Mouse (Mus musculus) gastrocnemius, postnatal 36 days (tissue): Measurements from ENCODE around the gene Wdr20. TPM values are rescaled to one million over a fixed set of nuclear protein-coding genes. Genes with fewer than 3 reads are reported as not detected.

Experiments
- DNase-seq, 2 experiments: peaks; one replicate each; pipeline ENCODE4 v3.0.0; 2022
- intact Hi-C: fragments of 180-260 bp; cut with DNase I; formaldehyde crosslinking; loops from one replicate; pipeline ENCODE4 v1.15.1; 2025
- total RNA-seq, 2 experiments: library from RNA; stranded (reverse); gene quantifications; 2 replicates each; pipeline ENCODE4 v1.2.3; 2021

Gene Wdr20
- total RNA-seq, 2 experiments from 2014 or later, result 15.7 to 15.9 TPM

DNA sequence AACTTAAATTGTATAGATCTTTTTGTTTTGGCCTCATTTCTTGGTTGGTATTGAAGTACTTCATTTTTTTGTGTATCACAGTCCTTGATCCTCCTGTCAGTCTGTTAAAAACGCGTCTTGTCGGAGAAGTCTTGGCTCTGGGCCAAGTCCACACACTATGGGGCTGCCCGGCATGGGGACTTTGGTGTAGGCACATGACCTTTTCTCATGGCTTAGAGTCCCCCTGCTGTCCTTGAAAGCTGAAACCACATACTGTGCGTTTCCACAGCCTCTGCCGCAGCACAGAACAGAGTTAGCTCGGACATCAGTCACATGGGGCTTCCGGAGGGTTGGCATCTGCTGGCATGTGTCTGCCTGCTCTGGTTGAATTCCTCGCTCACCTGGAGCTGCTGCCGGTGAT, 66.5 kb downstream of the Wdr20 start:
- DNase-seq, result no peak
- intact Hi-C loops, result no loop called here

GRCm38 (mm10) chr12:110806301-110806970, 68.7 kb downstream of the Wdr20 start:
- no peak for DNase-seq

GRCm38 (mm10) chr12:110808430-110808829, 70.7 kb downstream of the Wdr20 start:
- no peak for DNase-seq
- intact Hi-C loops, result loop anchor here (5.0 kb wide), 1 partner anchor 71 kb away; the partner anchor contains the start of gene Wdr20

More at GRCm38 (mm10) chr12:110806301-110806970, 68.7 kb downstream of the Wdr20 start:
- intact Hi-C loops, result loop anchor here (5.0 kb wide), 1 partner anchor 69 kb away; the partner anchor contains the start of gene Wdr20

DNA sequence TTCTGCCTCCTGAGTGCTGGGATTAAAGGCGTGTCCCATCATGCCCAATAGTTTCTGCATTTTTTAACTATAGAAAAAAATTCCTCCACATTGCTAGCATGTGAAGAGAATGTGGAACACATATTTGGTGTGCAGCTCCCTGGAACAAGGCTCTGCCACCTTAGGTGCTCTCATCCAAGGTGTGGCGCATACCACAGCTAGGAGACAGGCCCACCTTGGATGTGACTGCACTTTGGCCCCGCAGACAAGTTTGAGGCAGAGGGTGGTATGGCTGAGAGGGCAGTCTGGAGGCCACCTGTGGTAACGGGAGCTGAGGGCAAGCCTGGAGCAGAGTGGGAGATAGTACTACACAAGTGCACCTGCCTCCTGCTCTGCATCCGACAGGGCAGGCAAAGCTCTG, 71.1 kb downstream of the Wdr20 start:
- DNase-seq, result no peak
- intact Hi-C loops, result loop anchor here (5.0 kb wide), 1 partner anchor 72 kb away; the partner anchor contains the start of gene Wdr20

- intact Hi-C loops, result loop anchor here (10.0 kb wide), 1 partner anchor 388 kb away; no protein-coding TSS in a partner anchor
Observed at GRCm38 (mm10) chr12:110813132-110813531, 75.4 kb downstream of the Wdr20 start.

DNA sequence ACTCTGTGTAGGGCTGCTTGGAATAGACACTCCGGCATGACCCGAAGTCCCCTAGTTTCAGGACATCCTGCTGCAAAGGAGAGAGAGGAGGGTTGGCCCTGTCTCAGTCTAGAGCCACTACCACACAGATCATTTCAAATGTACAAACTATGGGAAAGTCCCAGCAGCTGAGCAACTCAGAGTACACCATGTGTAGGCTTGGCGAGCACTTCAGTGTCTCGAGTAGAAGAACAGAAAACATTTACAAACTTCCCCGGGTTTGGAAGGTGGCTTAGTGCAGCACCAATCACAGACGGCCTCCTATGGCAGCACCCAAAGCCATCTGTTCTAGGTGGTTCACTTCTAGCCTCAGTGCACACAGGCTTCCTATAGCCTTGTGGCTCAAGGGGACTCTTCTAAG, 75.9 kb downstream of the Wdr20 start:
- intact Hi-C loops, result loop anchor here (10.0 kb wide), 1 partner anchor 389 kb away; no protein-coding TSS in a partner anchor
- DNase-seq, result no peak

More at GRCm38 (mm10) chr12:110813132-110813531, 75.4 kb downstream of the Wdr20 start:
- DNase-seq, result no peak

- intact Hi-C loops, result loop anchor here (10.0 kb wide), 1 partner anchor 390 kb away; no protein-coding TSS in a partner anchor
- no peak for DNase-seq
Observed at GRCm38 (mm10) chr12:110814924-110815323, 77.2 kb downstream of the Wdr20 start.

DNA sequence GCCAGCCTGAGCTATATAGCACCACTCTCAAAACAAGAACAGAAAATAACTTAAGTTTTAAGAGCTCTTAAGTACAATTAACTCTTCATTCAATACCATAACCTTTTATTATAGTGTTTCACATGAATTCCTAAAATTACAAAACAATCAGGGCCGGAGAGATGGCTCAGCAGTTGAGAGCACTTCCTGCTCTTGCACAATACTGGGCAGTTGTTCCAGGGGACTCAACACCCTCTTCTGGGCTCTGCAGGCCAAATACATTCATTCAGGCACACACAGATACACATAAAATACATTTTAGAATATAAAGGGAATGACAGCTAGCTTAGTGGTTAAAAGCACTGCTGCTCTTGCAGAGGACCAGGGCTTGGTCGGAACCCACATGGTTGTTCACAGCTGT, 79.1 kb downstream of the Wdr20 start:
- no peak for DNase-seq
- intact Hi-C loops, result loop anchor here (10.0 kb wide), 1 partner anchor 392 kb away; no protein-coding TSS in a partner anchor

GRCm38 (mm10) chr12:110819367-110819766, 81.6 kb downstream of the Wdr20 start:
- intact Hi-C loops, result loop anchor here (10.0 kb wide), 1 partner anchor 395 kb away; no protein-coding TSS in a partner anchor
- DNase-seq, result no peak

DNA sequence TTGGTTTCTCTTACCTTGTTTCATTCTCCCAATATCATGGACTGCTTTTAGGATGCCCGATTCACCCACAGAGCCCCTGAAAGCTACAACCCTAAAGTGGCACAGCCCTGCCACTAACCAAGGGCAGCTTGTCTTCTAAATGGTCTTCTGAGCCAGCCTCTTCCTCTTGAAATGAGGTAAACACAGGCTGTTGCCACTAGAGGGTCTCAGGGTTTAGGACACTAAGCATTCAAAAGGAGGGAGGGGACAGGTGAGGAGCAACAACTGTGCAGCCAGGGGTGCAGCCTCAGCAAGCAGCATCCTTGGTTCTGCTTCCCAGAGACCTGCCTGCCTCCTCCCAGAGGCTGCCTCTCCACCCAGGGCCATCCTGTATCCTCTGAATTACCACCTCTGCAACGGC, 84.0 kb downstream of the Wdr20 start:
- no peak for DNase-seq

DNA sequence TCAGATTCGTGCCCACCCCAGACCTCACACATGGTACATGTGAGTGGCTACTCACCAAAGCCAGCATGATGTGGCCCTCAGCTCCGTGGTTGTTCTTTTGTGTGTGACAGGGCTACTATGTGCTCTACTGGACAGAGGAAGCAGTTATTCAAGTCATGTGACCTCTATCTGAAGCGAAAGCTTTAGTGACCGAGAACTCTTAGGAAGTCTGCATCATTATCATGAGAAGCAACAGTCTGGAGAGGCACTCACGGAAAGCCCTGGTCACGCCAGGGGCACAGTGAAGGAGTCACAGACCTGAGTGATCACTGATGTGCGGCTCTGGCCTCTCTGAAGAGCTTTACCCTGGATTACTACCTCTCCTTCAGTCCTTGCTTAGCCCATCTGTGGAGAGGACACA, 84.6 kb downstream of the Wdr20 start:
- DNase-seq, result no peak
- intact Hi-C loops, result no loop called here

More for the DNA sequence above, 84.0 kb downstream of the Wdr20 start:
- intact Hi-C loops, result no loop called here

DNA sequence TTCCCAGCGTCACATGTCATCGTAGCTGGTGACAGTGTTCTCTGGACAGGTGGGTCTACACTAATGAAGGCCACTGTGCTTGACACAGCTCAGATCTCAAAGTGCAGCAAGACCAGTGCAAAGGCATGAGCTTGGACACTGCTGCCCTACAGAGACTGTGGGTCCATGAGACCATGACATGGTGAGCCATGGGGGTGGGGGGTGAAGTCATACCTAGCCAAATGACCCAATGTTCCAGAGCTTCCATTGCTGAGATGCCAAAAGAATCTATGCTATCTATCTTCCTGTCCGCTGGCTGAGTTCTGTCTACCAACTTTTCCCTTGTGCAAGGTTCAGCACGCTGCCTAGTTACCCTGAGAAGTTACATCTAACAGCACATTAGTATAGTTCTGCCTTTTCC, 91.2 kb downstream of the Wdr20 start:
- intact Hi-C loops, result no loop called here
- DNase-seq, result no peak

DNA sequence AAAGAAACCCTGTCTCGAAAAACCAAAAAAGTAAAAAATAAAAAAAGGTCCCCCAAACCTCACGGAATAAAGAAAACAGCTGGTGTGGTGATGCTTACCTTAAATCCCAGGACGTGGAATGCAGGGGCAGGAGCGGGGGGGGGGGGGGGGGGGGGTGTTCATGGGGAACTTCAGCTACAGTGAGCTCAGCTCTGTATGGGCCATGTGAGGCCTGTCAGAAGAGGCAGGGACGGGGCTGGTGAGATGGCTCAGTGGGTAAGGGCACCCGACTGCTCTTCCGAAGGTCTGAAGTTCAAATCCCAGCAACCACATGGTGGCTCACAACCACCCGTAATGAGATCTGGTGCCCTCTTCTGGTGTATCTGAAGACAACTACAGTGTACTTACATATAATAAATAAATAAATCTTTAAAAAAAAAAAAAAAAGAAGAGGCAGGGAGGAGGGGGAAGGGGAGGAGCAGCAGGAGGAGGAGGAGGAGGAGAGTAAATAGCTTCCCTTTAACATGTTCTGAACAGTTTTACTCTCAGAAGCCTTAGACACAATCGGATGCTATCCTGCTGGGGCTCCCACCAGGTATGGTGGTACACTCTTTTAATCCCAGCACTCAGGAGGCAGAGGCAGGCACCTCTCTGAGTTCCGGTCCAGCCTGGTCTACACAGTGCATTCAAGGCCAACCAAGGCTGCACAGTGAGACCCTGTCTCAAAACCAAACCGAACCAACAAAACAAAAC, 92.7 kb downstream of the Wdr20 start:
- intact Hi-C loops, result no loop called here
- no peak for DNase-seq

DNA sequence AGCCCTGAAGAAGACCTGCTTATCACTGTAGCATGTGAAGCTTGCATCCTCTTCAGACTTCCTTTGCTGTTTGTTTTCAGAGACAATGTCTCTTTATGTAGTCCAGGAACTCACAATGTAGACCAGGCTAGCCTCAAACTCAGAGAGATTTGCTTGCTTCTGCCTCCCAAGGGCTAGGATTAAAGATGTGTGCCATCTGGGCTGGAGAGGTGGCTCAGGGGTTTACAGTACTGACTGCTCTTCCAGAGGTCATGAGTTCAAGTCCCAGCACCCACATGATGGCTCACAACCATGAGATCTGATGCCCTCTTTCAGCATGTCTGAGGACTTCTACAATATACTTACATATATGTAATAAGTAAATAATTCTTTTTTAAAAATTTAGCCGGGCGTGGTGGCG, 97.4 kb downstream of the Wdr20 start:
- no peak for DNase-seq
- intact Hi-C loops, result no loop called here

- no peak for DNase-seq
- intact Hi-C loops, result no loop called here
Observed at GRCm38 (mm10) chr12:110836729-110837128, 99.0 kb downstream of the Wdr20 start.

DNA sequence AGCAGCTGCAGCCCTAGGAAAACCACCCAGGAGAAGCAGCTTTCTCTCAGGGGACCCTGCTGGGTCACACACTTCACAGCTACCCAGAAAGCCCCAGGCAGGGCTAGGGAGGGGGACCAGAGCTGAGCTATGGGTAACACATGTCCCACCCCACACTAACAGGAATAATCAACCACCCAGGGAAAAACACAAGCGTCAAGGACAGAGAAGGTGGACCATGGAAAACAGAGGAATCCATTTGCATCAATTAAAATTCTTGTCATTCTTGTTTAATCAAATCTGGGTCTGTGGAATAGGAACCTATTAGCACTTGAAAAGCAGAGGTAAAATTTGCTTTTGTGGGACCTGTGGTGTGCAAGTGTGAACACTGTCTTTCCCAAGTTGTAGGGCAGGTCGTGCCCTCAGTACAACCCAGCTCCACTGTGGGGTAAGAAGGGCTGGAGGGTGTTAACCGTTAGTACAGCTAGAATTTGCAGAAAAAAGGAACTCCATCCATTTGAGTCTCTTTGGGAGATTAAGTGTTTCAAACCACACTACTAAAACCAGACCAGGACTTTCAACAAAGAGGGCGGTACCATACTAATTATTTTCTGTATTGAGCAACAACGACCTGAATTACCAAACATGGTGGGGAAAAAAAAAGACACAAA, 99.6 kb downstream of the Wdr20 start:
- no peak for DNase-seq
- intact Hi-C loops, result no loop called here

GRCm38 (mm10) chr12:110837850-110838249, 100.1 kb downstream of the Wdr20 start:
- no peak for DNase-seq
- intact Hi-C loops, result no loop called here

GRCm38 (mm10) chr12:110840348-110841198, 102.8 kb downstream of the Wdr20 start, which contains the start of gene Mok:
Gene Mok, minus strand, starts transcription at chr12:110840939.
- peak; percentile 91 to 96 for DNase-seq
- intact Hi-C loops, result loop anchor here (5.0 kb wide), 2 partner anchors 103 to 393 kb away; partner anchors contain the start of genes Ppp2r5c and Wdr20

DNA sequence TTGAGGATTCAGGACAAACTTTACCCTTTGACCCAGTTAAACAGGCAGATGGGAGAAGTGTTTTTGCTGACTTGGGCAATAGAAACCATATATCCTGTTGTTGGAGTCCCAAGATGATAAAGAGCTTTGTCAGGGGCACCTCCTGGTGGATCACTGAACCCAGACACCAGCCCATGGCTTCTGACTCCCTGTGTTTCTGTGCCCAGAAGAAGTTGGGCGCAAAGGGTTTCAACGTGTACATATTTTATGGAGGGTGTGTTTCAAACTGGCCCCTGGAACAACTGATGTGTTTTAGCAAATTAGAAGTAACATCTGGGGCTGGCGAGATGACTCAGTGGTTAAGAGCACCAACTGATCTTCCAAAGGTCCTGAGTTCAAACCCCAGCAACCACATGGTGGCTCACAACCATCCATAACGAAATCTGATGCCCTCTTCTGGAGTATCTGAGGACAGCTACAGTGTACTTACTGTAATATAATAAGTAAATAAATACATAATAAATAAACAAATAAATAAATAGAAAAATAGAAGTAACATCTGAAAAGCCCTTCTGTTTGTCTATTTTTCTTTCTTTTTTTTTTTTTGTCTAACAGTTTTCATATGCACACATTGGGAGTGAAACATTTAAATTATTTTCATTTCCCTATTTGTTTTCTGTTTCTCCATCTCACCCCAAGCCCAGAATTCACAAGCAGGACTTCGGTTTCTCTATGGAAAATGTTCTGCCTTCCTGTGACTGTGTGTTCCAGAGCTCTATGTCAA, 104.2 kb downstream of the Wdr20 start:
- DNase-seq, result no peak
- intact Hi-C loops, result loop anchor here (2.0 to 5.0 kb wide), 3 partner anchors 105 to 395 kb away; partner anchors contain the start of genes Hsp90aa1, Ppp2r5c and Wdr20
